Mouse (Mus musculus): ENCODE results near the gene Esam. TPM values are rescaled to one million over a fixed set of nuclear protein-coding genes. Genes with fewer than 3 reads are reported as not detected.

Esam gene
- polyA plus RNA-seq, 1 experiment from 2014 or later = 58.6 TPM

- no peak overlapping the region for H3K27ac ChIP-seq (ENCODE audit: low read length)
- H3K36me3 ChIP-seq (ENCODE audit: control insufficient read depth, insufficient read depth, low read length) = no peaks in the 10 kb centered on the region
- no peak overlapping the region for H3K4me2 ChIP-seq (ENCODE audit: low read depth, low read length)
- H3K4me3 ChIP-seq (replicated peaks; ENCODE audit: low read length) = no peak overlapping the region
- ATAC-seq (ENCODE audit: insufficient read depth, low FRiP score) = no peak
- 0 out of 2 replicates have a peak, but pooled peaks cover 8% of the 10 kb centered on the region for H3K4me1 ChIP-seq (ENCODE audit: control insufficient read depth, insufficient read depth, low read length)
- H3K27me3 ChIP-seq (ENCODE audit: control insufficient read depth, insufficient read depth, low read length) = no peaks in the 10 kb centered on the region
- H3K9me3 ChIP-seq (replicated peaks; ENCODE audit: control insufficient read depth, low read length) = no peaks in the 10 kb centered on the region
- WGBS = 96% methylated on average over 1 of the region's 1 CpGs
- H3K9ac ChIP-seq (ENCODE audit: low read length) = no peak overlapping the region
Measured at GRCm38 (mm10) chr9:37501170-37501569, 26.7 kb upstream of the Esam start.

GRCm38 (mm10) chr9:37504348-37504747 lies 23.5 kb upstream of the Esam start:
- Histone ChIP-seq H3K4me2 (ENCODE audit: low read depth, low read length) (no peak overlapping the region), H3K9me3 (replicated peaks; ENCODE audit: control insufficient read depth, low read length) (no peaks in the 10 kb centered on the region)

GRCm38 (mm10) chr9:37506023-37506422 lies 21.9 kb upstream of the Esam start:
- no peak overlapping the region for H3K9ac ChIP-seq (ENCODE audit: low read length)
- no peak for ATAC-seq (ENCODE audit: insufficient read depth, low FRiP score)
- no peak overlapping the region for H3K27ac ChIP-seq (ENCODE audit: low read length)
- no peaks in the 10 kb centered on the region for H3K36me3 ChIP-seq (ENCODE audit: control insufficient read depth, insufficient read depth, low read length)
- H3K4me2 ChIP-seq (ENCODE audit: low read depth, low read length) = no peak overlapping the region
- H3K9me3 ChIP-seq (replicated peaks; ENCODE audit: control insufficient read depth, low read length) = no peaks in the 10 kb centered on the region
- H3K4me3 ChIP-seq (replicated peaks; ENCODE audit: low read length) = no peak overlapping the region
- WGBS = 53% methylated on average over 1 of the region's 1 CpGs
- H3K4me1 ChIP-seq (ENCODE audit: control insufficient read depth, insufficient read depth, low read length) = no peaks in the 10 kb centered on the region
- no peaks in the 10 kb centered on the region for H3K27me3 ChIP-seq (ENCODE audit: control insufficient read depth, insufficient read depth, low read length)

More at GRCm38 (mm10) chr9:37504348-37504747, 23.5 kb upstream of the Esam start:
- H3K4me1 ChIP-seq (ENCODE audit: control insufficient read depth, insufficient read depth, low read length) = no peaks in the 10 kb centered on the region
- H3K27ac ChIP-seq (ENCODE audit: low read length) = no peak overlapping the region
- no peaks in the 10 kb centered on the region for H3K27me3 ChIP-seq (ENCODE audit: control insufficient read depth, insufficient read depth, low read length)
- no peaks in the 10 kb centered on the region for H3K36me3 ChIP-seq (ENCODE audit: control insufficient read depth, insufficient read depth, low read length)
- ATAC-seq (ENCODE audit: insufficient read depth, low FRiP score) = no peak
- H3K4me3 ChIP-seq (replicated peaks; ENCODE audit: low read length) = no peak overlapping the region
- no peak overlapping the region for H3K9ac ChIP-seq (ENCODE audit: low read length)

GRCm38 (mm10) chr9:37512097-37512496 lies 15.8 kb upstream of the Esam start:
- ATAC-seq (ENCODE audit: insufficient read depth, low FRiP score) = no peak
- H3K4me3 ChIP-seq (replicated peaks; ENCODE audit: low read length) = no peak overlapping the region
- WGBS = 98% methylated on average over 2 of the region's 2 CpGs

GRCm38 (mm10) chr9:37514456-37514855 lies 13.4 kb upstream of the Esam start:
- Histone ChIP-seq H3K9ac (ENCODE audit: low read length) (no peak overlapping the region), H3K27me3 (ENCODE audit: control insufficient read depth, insufficient read depth, low read length) (no peaks in the 10 kb centered on the region), H3K36me3 (ENCODE audit: control insufficient read depth, insufficient read depth, low read length) (no peaks in the 10 kb centered on the region), H3K9me3 (replicated peaks; ENCODE audit: control insufficient read depth, low read length) (no peaks in the 10 kb centered on the region), H3K4me3 (replicated peaks; ENCODE audit: low read length) (no peak overlapping the region), H3K4me1 (ENCODE audit: control insufficient read depth, insufficient read depth, low read length) (peaks cover 10% of the 10 kb centered on the region), H3K27ac (ENCODE audit: low read length) (no peak overlapping the region), H3K4me2 (ENCODE audit: low read depth, low read length) (no peak overlapping the region)
- 62% methylated on average over 3 of the region's 3 CpGs for WGBS
- no peak for ATAC-seq (ENCODE audit: insufficient read depth, low FRiP score)

More at GRCm38 (mm10) chr9:37512097-37512496, 15.8 kb upstream of the Esam start:
- peaks cover 10% of the 10 kb centered on the region for H3K4me1 ChIP-seq (ENCODE audit: control insufficient read depth, insufficient read depth, low read length)
- H3K4me2 ChIP-seq (ENCODE audit: low read depth, low read length) = no peak overlapping the region
- H3K27me3 ChIP-seq (ENCODE audit: control insufficient read depth, insufficient read depth, low read length) = no peaks in the 10 kb centered on the region
- no peaks in the 10 kb centered on the region for H3K9me3 ChIP-seq (replicated peaks; ENCODE audit: control insufficient read depth, low read length)
- no peak overlapping the region for H3K27ac ChIP-seq (ENCODE audit: low read length)
- no peak overlapping the region for H3K9ac ChIP-seq (ENCODE audit: low read length)
- H3K36me3 ChIP-seq (ENCODE audit: control insufficient read depth, insufficient read depth, low read length) = no peaks in the 10 kb centered on the region

GRCm38 (mm10) chr9:37517467-37517866 lies 10.4 kb upstream of the Esam start:
- peaks cover 10% of the 10 kb centered on the region for H3K4me1 ChIP-seq (ENCODE audit: control insufficient read depth, insufficient read depth, low read length)
- 74% methylated on average over 1 of the region's 1 CpGs for WGBS
- no peaks in the 10 kb centered on the region; the same call in 1 of the 2 replicates for H3K36me3 ChIP-seq (ENCODE audit: control insufficient read depth, insufficient read depth, low read length)
- H3K4me2 ChIP-seq (ENCODE audit: low read depth, low read length) = no peak overlapping the region
- no peak overlapping the region for H3K4me3 ChIP-seq (replicated peaks; ENCODE audit: low read length)
- ATAC-seq (ENCODE audit: insufficient read depth, low FRiP score) = no peak
- no peaks in the 10 kb centered on the region for H3K9me3 ChIP-seq (replicated peaks; ENCODE audit: control insufficient read depth, low read length)
- no peak overlapping the region for H3K9ac ChIP-seq (ENCODE audit: low read length)
- H3K27ac ChIP-seq (ENCODE audit: low read length) = no peak overlapping the region
- H3K27me3 ChIP-seq (ENCODE audit: control insufficient read depth, insufficient read depth, low read length) = no peaks in the 10 kb centered on the region

- H3K27ac ChIP-seq (ENCODE audit: low read length) = no peak overlapping the region
- no peaks in the 10 kb centered on the region for H3K27me3 ChIP-seq (ENCODE audit: control insufficient read depth, insufficient read depth, low read length)
- H3K4me2 ChIP-seq (ENCODE audit: low read depth, low read length) = no peak overlapping the region
- H3K9ac ChIP-seq (ENCODE audit: low read length) = no peak overlapping the region
- no peak for ATAC-seq (ENCODE audit: insufficient read depth, low FRiP score)
- H3K4me1 ChIP-seq (ENCODE audit: control insufficient read depth, insufficient read depth, low read length) = 0 out of 2 replicates have a peak, but pooled peaks cover 3% of the 10 kb centered on the region
- WGBS = 91% methylated on average over 8 of the region's 8 CpGs
- H3K9me3 ChIP-seq (replicated peaks; ENCODE audit: control insufficient read depth, low read length) = no peaks in the 10 kb centered on the region
- H3K4me3 ChIP-seq (replicated peaks; ENCODE audit: low read length) = no peak overlapping the region
- H3K36me3 ChIP-seq (ENCODE audit: control insufficient read depth, insufficient read depth, low read length) = peaks cover 5% of the 10 kb centered on the region; the same call in 1 of the 2 replicates
Measured at GRCm38 (mm10) chr9:37518991-37519390, 8.9 kb upstream of the Esam start.

- no peak for ATAC-seq (ENCODE audit: insufficient read depth, low FRiP score)
- H3K9me3 ChIP-seq (replicated peaks; ENCODE audit: control insufficient read depth, low read length) = no peaks in the 10 kb centered on the region
- no peaks in the 10 kb centered on the region for H3K27me3 ChIP-seq (ENCODE audit: control insufficient read depth, insufficient read depth, low read length)
- 91% methylated on average over 2 of the region's 2 CpGs for WGBS
- no peak overlapping the region for H3K9ac ChIP-seq (ENCODE audit: low read length)
- H3K27ac ChIP-seq (ENCODE audit: low read length) = no peak overlapping the region
- no peak overlapping the region for H3K4me3 ChIP-seq (replicated peaks; ENCODE audit: low read length)
- H3K36me3 ChIP-seq (ENCODE audit: control insufficient read depth, insufficient read depth, low read length) = peaks cover 5% of the 10 kb centered on the region; the same call in 1 of the 2 replicates
- no peak overlapping the region for H3K4me2 ChIP-seq (ENCODE audit: low read depth, low read length)
- no peaks in the 10 kb centered on the region for H3K4me1 ChIP-seq (ENCODE audit: control insufficient read depth, insufficient read depth, low read length)
Measured at GRCm38 (mm10) chr9:37519995-37520394, 7.9 kb upstream of the Esam start.

- Histone ChIP-seq H3K27me3 (ENCODE audit: control insufficient read depth, insufficient read depth, low read length) (peaks cover 11% of the 10 kb centered on the region; the same call in 1 of the 2 replicates), H3K4me1 (ENCODE audit: control insufficient read depth, insufficient read depth, low read length) (peaks cover 18% of the 10 kb centered on the region), H3K27ac (ENCODE audit: low read length) (no peak overlapping the region), H3K4me2 (ENCODE audit: low read depth, low read length) (no peak overlapping the region), H3K9me3 (replicated peaks; ENCODE audit: control insufficient read depth, low read length) (no peaks in the 10 kb centered on the region), H3K9ac (ENCODE audit: low read length) (no peak overlapping the region), H3K36me3 (ENCODE audit: control insufficient read depth, insufficient read depth, low read length) (peaks cover 5% of the 10 kb centered on the region; the same call in 1 of the 2 replicates), H3K4me3 (replicated peaks; ENCODE audit: low read length) (no peak overlapping the region)
- WGBS = 81% methylated on average over 2 of the region's 2 CpGs
- ATAC-seq (ENCODE audit: insufficient read depth, low FRiP score) = no peak
Measured at GRCm38 (mm10) chr9:37525461-37525860, 2.4 kb upstream of the Esam start.

Measured in stomach, embryonic 16.5 days (tissue).